Mouse (Mus musculus) stomach, embryonic 14.5 days (tissue): ENCODE data around the gene Atp6v1c2. TPM values are rescaled to one million over a fixed set of nuclear protein-coding genes. Genes with fewer than 3 reads are reported as not detected.

Experiments used
- ATAC-seq: fragments of 200-750 bp; cut with Nextera tagmentation; 2 replicates; pipeline ENCODE4 v1.8.0; 2017; ENCODE audit warnings: low read depth, moderate TSS enrichment; ENCODE audit not compliant: insufficient number of reproducible peaks, insufficient read depth, low FRiP score
- H3K27ac ChIP-seq: fragments of 300-500 bp; sonication (generic); 2 replicates; pipeline ENCODE4 v1.5.1; 2014; ENCODE audit warnings: mild to moderate bottlenecking, low read length, moderate library complexity, mixed read lengths
- H3K27me3 ChIP-seq: fragments of 300-500 bp; sonication (generic); 2 replicates; pipeline ENCODE4 v1.6.1; 2014; ENCODE audit warnings: low read length, control low read depth, mixed read lengths; ENCODE audit not compliant: control insufficient read depth, insufficient read depth
- H3K36me3 ChIP-seq: fragments of 300-500 bp; sonication (generic); 2 replicates; pipeline ENCODE4 v1.6.1; 2014; ENCODE audit warnings: mild to moderate bottlenecking, control low read depth, low read length, moderate library complexity, mixed read lengths; ENCODE audit not compliant: control insufficient read depth, insufficient read depth
- H3K4me1 ChIP-seq: fragments of 300-500 bp; sonication (generic); 2 replicates; pipeline ENCODE4 v1.6.1; 2014; ENCODE audit warnings: low read length, control low read depth, mixed read lengths; ENCODE audit not compliant: control insufficient read depth, insufficient read depth
- H3K4me2 ChIP-seq: fragments of 300-500 bp; sonication (generic); replicated peaks from 2 replicates; pipeline ENCODE4 v1.6.1; 2014; ENCODE audit warnings: low read depth, low read length, control low read depth
- H3K4me3 ChIP-seq: fragments of 300-500 bp; sonication (generic); 2 replicates; pipeline ENCODE4 v1.5.1; 2014; ENCODE audit warnings: low read depth, low read length, control low read depth
- H3K9ac ChIP-seq: fragments of 300-500 bp; sonication (generic); replicated peaks from 2 replicates; pipeline ENCODE4 v1.6.1; 2014; ENCODE audit warnings: low read depth, mild to moderate bottlenecking, control low read depth, low read length, moderate library complexity, mixed read lengths
- H3K9me3 ChIP-seq: fragments of 300-500 bp; sonication (generic); 2 replicates; pipeline ENCODE4 v1.6.1; 2016; ENCODE audit warnings: low read depth, low read length, control low read depth; ENCODE audit not compliant: control insufficient read depth
- WGBS: fragments of 180-500 bp; shearing (Covaris S2); extraction: QIAGEN DNeasy Blood & Tissue Kit; methylation state at CpG from one replicate; pipeline ENCODE4 v1.1.7; 2014; 5-methylcytosine and 5-hydroxymethylcytosine counted together
- polyA plus RNA-seq: library from polyadenylated mRNA; unstranded; fragments of >200 nt; fragmentation: Nextera tagmentation; extraction: Ambion mirVana; gene quantifications from 2 replicates; pipeline ENCODE4 v1.2.1, GENCODE M21; 2014

The Atp6v1c2 gene
- polyA plus RNA-seq, result 0.34 and 0.46 TPM in 2 replicates

- Histone ChIP-seq H3K9me3 (no peaks in the 10 kb centered on the region), H3K27ac (no peak within 1 kb of the TSS), H3K4me2 (no peak within 1 kb of the TSS), H3K4me1 (peaks cover 3% of the 10 kb centered on the region; the same call in 1 of the 2 replicates), H3K9ac (no peak within 1 kb of the TSS), H3K27me3 (0 out of 2 replicates have a peak, but pooled peaks cover 7% of the 10 kb centered on the region), H3K36me3 (no peaks in the 10 kb centered on the region), H3K4me3 (no peak within 1 kb of the TSS)
- no peak for ATAC-seq
- WGBS, result 64% methylated on average over 3 of the region's 3 CpGs
These were observed at the start of gene Atp6v1c2 for GRCm38 (mm10) chr12:17329259-17329658. Atp6v1c2 (minus strand) TSS chr12:17329359.

- H3K27me3 ChIP-seq, result no peaks in the 10 kb centered on the region
- H3K36me3 ChIP-seq, result peaks cover 37% of the 10 kb centered on the region
- no peak overlapping the region for H3K4me3 ChIP-seq
- H3K4me2 ChIP-seq, result no peak overlapping the region
- ATAC-seq, result no peak
- no peak overlapping the region for H3K9ac ChIP-seq
- H3K9me3 ChIP-seq, result no peaks in the 10 kb centered on the region
- WGBS, result 93% methylated on average over 6 of the region's 6 CpGs
- no peak overlapping the region for H3K27ac ChIP-seq
- no peaks in the 10 kb centered on the region for H3K4me1 ChIP-seq
These were observed 47.4 kb upstream of the Atp6v1c2 start for GRCm38 (mm10) chr12:17376521-17376920.

GRCm38 (mm10) chr12:17375243-17375642, 46.1 kb upstream of the Atp6v1c2 start:
- H3K27me3 ChIP-seq, result no peaks in the 10 kb centered on the region
- 93% methylated on average over 4 of the region's 4 CpGs for WGBS
- no peak overlapping the region for H3K27ac ChIP-seq
- H3K9me3 ChIP-seq, result no peaks in the 10 kb centered on the region
- H3K4me1 ChIP-seq, result no peaks in the 10 kb centered on the region
- no peak overlapping the region for H3K4me3 ChIP-seq
- H3K9ac ChIP-seq, result no peak overlapping the region
- H3K36me3 ChIP-seq, result peaks cover 39% of the 10 kb centered on the region
- H3K4me2 ChIP-seq, result no peak overlapping the region
- no peak for ATAC-seq

GRCm38 (mm10) chr12:17373470-17373975, 44.4 kb upstream of the Atp6v1c2 start:
- Histone ChIP-seq H3K27me3 (no peaks in the 10 kb centered on the region), H3K4me3 (no peak overlapping the region), H3K4me2 (no peak overlapping the region), H3K9me3 (no peaks in the 10 kb centered on the region), H3K27ac (no peak overlapping the region), H3K4me1 (no peaks in the 10 kb centered on the region), H3K9ac (no peak overlapping the region), H3K36me3 (peaks cover 36% of the 10 kb centered on the region)
- WGBS, result 90% methylated on average over 5 of the region's 5 CpGs
- ATAC-seq, result no peak

- H3K27me3 ChIP-seq, result no peaks in the 10 kb centered on the region
- no peaks in the 10 kb centered on the region for H3K4me1 ChIP-seq
- no peak overlapping the region for H3K4me3 ChIP-seq
- 85% methylated on average over 3 of the region's 3 CpGs for WGBS
- no peak for ATAC-seq
- no peak overlapping the region for H3K27ac ChIP-seq
- no peak overlapping the region for H3K9ac ChIP-seq
- H3K9me3 ChIP-seq, result no peaks in the 10 kb centered on the region
- H3K36me3 ChIP-seq, result peaks cover 41% of the 10 kb centered on the region
- no peak overlapping the region for H3K4me2 ChIP-seq
These were observed 43.5 kb upstream of the Atp6v1c2 start for GRCm38 (mm10) chr12:17372696-17373095.

- 85% methylated on average over 8 of the region's 8 CpGs for WGBS
- no peaks in the 10 kb centered on the region for H3K9me3 ChIP-seq
- peaks cover 39% of the 10 kb centered on the region for H3K36me3 ChIP-seq
- H3K4me1 ChIP-seq, result no peaks in the 10 kb centered on the region
- H3K4me3 ChIP-seq, result no peak overlapping the region
- ATAC-seq, result no peak
- H3K27me3 ChIP-seq, result no peaks in the 10 kb centered on the region
- no peak overlapping the region for H3K4me2 ChIP-seq
- no peak overlapping the region for H3K9ac ChIP-seq
- H3K27ac ChIP-seq, result no peak overlapping the region
These were observed 42.6 kb upstream of the Atp6v1c2 start for GRCm38 (mm10) chr12:17371589-17372235.

- H3K36me3 ChIP-seq, result peaks cover 31% of the 10 kb centered on the region
- no peak overlapping the region for H3K4me3 ChIP-seq
- no peak overlapping the region for H3K4me2 ChIP-seq
- WGBS, result 95% methylated on average over 7 of the region's 7 CpGs
- no peaks in the 10 kb centered on the region for H3K9me3 ChIP-seq
- no peak overlapping the region for H3K27ac ChIP-seq
- ATAC-seq, result no peak
- no peak overlapping the region for H3K9ac ChIP-seq
- no peaks in the 10 kb centered on the region for H3K4me1 ChIP-seq
- no peaks in the 10 kb centered on the region for H3K27me3 ChIP-seq
These were observed 40.6 kb upstream of the Atp6v1c2 start for GRCm38 (mm10) chr12:17369551-17370325.

GRCm38 (mm10) chr12:17369111-17369510, 40.0 kb upstream of the Atp6v1c2 start:
- H3K4me2 ChIP-seq, result no peak overlapping the region
- WGBS, result 94% methylated on average over 3 of the region's 3 CpGs
- H3K27ac ChIP-seq, result no peak overlapping the region
- peaks cover 34% of the 10 kb centered on the region for H3K36me3 ChIP-seq
- H3K9ac ChIP-seq, result no peak overlapping the region
- H3K9me3 ChIP-seq, result no peaks in the 10 kb centered on the region
- no peak for ATAC-seq
- no peaks in the 10 kb centered on the region for H3K4me1 ChIP-seq
- no peaks in the 10 kb centered on the region for H3K27me3 ChIP-seq
- H3K4me3 ChIP-seq, result no peak overlapping the region
